Mouse (Mus musculus) Patski (cell line): ENCODE data around the gene Malrd1. TPM values are rescaled to one million over a fixed set of nuclear protein-coding genes. Genes with fewer than 3 reads are reported as not detected.

Experiments
- ATAC-seq: fragments of 100-300 bp; one replicate; pipeline ENCODE4 v1.8.0; 2021
- CTCF ChIA-PET: fragments of 350-600 bp; sonication (Branson Sonifier 250); formaldehyde crosslinking; loops from one replicate; lab custom pipeline; 2022; ENCODE audit warnings: inconsistent platforms; lab: Charles Lee
- POLR2A ChIA-PET: fragments of 350-600 bp; sonication (Branson Sonifier 250); formaldehyde crosslinking; loops from one replicate; lab custom pipeline; 2022; ENCODE audit warnings: antibody characterized with exemption, inconsistent platforms; lab: Charles Lee
- DNase-seq: peaks from one replicate; pipeline ENCODE4 v3.0.0-alpha.2; 2011; ENCODE audit warnings: low read depth, low spot score
- H3K27me3 ChIP-seq: fragments of 371-371 bp; one replicate; pipeline ENCODE4 v1.5.1; 2021
- CTCF ChIP-seq: fragments of 100-300 bp; IDR thresholded peaks from one replicate; pipeline ENCODE4 v1.5.1; 2021
- in situ Hi-C: fragments of 300-500 bp; cut with MboI; formaldehyde crosslinking; loops from 3 replicates; pipeline ENCODE4 v1.11.1; 2018; ENCODE audit warnings: low pct_unique_long_range_greater_than_20kb, mixed read lengths
- polyA plus RNA-seq: library from polyadenylated mRNA; unstranded; gene quantifications from one replicate; pipeline ENCODE4 v1.2.3, GENCODE M21; 2021

Gene Malrd1
- polyA plus RNA-seq, 1 experiment from 2014 or later, result 43.6 TPM

DNA sequence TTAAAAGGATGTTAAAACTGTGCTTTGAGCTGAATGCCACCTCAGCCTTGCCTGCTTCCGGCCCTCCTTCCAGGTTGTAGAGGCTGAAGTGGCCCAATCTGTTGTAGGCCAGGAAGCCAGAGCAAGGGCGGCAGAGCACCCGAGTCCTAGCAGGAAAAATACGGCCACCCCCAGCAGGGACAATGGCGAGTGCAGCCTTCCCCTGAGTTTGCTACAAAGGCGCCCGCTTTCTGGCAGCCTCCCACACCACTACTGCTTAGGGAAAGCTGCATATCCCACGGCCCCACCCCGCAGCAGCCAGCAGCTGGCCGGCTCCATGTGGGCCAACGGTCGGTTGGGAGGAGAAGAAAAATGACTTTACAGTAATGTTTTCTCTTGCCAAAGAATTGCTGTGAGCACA is 503.5 kb downstream of the Malrd1 start:
- ATAC-seq (no peak), DNase-seq (no peak)
- in situ Hi-C loops, result no loop called here
- H3K27me3 ChIP-seq, result no peaks in the 10 kb centered on the region
- CTCF ChIA-PET, result no interaction called here
- POLR2A ChIA-PET, result no interaction called here
- no peak for TF ChIP-seq CTCF

DNA sequence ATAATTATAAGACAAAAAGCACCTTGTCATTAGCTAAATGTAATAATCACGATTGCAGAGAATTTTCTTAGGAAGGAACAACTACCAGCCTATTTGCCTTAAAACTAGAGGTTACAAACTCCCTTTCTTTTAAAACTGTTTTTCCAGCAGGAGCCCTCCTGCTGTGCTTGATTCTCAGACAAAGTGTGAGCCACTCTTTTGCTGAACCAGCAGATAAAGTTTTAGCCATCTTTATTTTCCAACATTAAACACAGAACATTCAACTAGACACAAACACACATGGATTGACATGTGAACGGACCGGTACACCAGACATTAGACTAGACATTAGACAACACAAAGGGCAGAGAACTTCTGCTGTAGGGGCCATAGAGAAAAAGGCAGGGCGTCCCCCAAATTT is 505.3 kb downstream of the Malrd1 start:
- POLR2A ChIA-PET, result no interaction called here
- DNase-seq, result no peak
- CTCF ChIA-PET, result no interaction called here
- in situ Hi-C loops, result no loop called here
- TF ChIP-seq CTCF, result no peak
- no peaks in the 10 kb centered on the region for H3K27me3 ChIP-seq
- no peak for ATAC-seq

DNA sequence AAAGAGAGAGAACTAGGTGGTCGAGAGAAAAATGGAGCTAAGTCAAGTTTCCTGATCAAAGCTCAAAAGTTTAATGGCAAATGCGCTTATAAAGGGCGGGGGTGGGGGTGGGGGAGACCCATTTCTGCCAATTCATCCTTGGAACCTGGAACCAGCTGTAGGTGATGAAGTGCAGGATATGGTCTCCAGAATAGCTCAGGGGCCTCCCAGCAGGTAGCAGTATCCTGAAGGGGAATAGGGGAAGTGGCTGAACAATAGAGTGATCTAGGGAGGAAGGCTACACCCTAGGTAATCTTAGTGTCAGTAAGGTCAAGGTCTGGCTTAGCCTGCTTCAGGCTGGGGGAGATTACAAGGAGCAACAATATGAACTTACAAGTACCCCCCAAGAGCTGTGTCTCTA is 506.5 kb downstream of the Malrd1 start:
- DNase-seq (no peak), ATAC-seq (no peak)
- ChIA-PET CTCF (no interaction called here), POLR2A (interaction anchor here (0.7 kb wide), 1 partner anchor 15 kb away, joined by 4 read pairs; no protein-coding TSS in a partner anchor)
- H3K27me3 ChIP-seq, result no peaks in the 10 kb centered on the region
- no peak for TF ChIP-seq CTCF
- in situ Hi-C loops, result no loop called here

DNA sequence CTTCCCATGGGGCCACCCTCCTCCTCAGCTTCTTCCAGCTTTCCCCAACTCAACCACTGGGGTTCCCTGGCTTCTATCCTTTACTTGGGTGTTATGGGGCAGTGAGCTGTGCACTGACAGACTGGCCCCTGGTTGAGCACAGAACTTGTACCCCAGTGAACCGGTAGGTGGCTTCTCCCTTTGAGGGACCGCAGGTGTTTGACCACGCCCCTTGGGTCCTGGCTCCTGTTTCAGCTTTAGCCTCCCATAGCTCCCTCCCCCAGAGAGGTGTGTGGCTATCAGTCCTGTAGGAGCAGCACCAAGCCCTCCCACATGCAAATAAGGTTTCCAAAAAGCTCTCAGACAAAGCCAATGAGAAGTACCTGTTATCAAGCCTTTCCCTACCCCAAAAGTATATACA is 584.4 kb downstream of the Malrd1 start:
- CTCF ChIA-PET, result no interaction called here
- H3K27me3 ChIP-seq, result no peaks in the 10 kb centered on the region
- POLR2A ChIA-PET, result interaction anchor here (1.0 kb wide), 1 partner anchor 15 kb away, joined by 3 read pairs; no protein-coding TSS in a partner anchor
- in situ Hi-C loops, result no loop called here
- TF ChIP-seq CTCF, result no peak
- no peak for ATAC-seq
- DNase-seq, result no peak

DNA sequence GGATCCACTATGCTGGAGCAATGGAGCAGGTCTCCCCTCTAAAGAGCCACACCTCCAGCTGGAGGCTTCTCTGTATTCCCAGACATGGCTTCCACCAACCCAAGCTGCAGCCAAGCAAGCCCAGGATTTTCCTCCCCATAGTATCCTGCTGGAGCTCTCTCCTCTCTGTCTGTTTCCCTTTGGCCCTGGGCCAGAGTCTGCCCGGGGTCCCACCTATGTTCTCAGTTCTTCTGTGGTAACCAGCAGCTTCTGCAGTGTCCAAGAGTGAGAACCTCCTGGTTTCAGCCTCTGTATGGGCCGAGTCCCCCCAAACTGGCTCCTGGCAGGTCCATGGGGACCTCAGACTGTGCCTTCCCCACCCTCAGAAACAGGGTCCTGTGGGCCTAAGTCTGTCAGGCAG is 587.1 kb downstream of the Malrd1 start:
- TF ChIP-seq CTCF, result no peak
- ATAC-seq (no peak), DNase-seq (no peak)
- in situ Hi-C loops, result no loop called here
- ChIA-PET POLR2A (interaction anchor here (0.6 kb wide), 1 partner anchor 218 kb away, joined by 3 read pairs; no protein-coding TSS in a partner anchor), CTCF (no interaction called here)
- H3K27me3 ChIP-seq, result no peaks in the 10 kb centered on the region

DNA sequence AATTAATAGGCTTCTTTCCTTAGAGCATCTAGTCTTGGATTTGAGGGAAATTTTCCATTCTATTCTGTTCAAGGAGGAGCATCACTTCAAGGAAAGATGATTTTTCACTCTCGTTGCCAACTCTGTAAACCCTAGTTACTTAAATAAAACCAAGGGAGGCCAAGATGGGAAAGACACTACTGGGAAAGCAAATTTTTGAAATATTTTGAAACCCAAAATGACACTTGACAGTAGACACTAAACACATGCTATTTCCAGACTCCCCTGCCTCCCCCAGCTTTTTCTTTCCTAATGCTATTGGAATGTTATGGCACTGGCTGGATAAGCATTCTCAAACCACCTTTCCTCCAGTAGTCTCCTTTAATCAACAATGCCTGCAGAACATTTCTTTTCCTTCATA is 621.7 kb downstream of the Malrd1 start:
- no peak for TF ChIP-seq CTCF
- DNase-seq (peak; percentile 67), ATAC-seq (peak; percentile 95)
- ChIA-PET POLR2A (no interaction called here), CTCF (no interaction called here)
- in situ Hi-C loops, result no loop called here
- no peaks in the 10 kb centered on the region for H3K27me3 ChIP-seq

DNA sequence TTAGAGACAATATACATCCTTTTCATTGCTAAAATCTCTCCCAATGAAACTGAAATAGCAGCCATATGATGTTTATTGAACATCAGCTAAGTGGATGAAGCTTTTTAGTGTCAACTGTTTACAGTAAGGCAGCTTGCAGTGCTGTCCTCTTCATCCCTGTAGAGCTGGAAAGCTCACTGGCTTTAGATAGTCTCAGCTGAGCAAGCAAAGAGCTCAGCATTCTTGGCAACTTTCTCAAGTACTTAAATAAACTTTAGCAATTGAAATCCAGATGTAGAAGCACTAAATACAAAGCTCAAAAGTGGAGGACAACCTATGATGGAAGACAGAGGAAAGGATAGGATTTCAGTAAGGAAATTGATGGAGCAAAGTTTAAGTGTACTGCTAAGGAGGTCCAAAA is 626.3 kb downstream of the Malrd1 start:
- ChIA-PET POLR2A (no interaction called here), CTCF (interaction anchor here (0.7 to 1.7 kb wide), 2 partner anchors 8 to 89 kb away, joined by 3 to 5 read pairs; no protein-coding TSS in a partner anchor)
- no peak for DNase-seq
- no peak for TF ChIP-seq CTCF
- H3K27me3 ChIP-seq, result no peaks in the 10 kb centered on the region
- in situ Hi-C loops, result no loop called here
- no peak for ATAC-seq

DNA sequence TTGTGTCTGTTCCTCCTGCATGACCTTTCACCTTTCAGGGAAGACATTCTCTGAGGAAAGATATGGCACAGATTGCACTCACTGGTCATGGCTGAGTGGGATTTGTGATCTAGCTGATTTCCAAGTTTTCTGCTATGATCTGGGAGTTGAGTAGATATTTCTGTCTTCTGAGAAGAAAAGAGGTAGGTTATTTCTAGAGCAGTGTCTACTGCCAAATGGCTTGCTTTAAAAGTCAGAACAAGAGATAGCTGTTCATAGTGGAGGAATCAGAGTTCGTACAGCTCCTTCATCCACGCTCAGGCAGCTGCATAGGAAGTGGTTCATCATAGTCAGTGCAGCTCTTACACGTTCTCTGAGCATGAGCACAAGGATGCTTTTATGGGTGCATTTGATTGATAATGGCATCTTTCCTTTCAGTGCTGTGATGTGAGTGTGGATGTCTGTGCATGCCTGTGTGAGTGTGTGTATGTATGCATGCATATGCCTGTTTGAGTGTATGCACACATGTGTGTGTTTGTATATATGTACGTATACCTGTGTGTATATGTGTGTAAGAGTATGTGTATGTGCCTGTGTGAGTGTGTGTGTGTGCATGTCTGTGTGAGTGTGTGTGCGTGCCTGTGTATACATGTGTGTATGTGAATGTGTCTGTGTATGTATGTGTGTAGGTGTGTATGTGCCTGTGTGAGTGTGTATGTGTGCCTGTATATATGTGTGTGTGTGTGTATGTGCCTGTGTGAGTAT is 637.1 kb downstream of the Malrd1 start:
- ChIA-PET POLR2A (no interaction called here), CTCF (no interaction called here)
- H3K27me3 ChIP-seq, result no peaks in the 10 kb centered on the region
- no peak for ATAC-seq
- in situ Hi-C loops, result no loop called here
- TF ChIP-seq CTCF, result no peak
- DNase-seq, result no peak

DNA sequence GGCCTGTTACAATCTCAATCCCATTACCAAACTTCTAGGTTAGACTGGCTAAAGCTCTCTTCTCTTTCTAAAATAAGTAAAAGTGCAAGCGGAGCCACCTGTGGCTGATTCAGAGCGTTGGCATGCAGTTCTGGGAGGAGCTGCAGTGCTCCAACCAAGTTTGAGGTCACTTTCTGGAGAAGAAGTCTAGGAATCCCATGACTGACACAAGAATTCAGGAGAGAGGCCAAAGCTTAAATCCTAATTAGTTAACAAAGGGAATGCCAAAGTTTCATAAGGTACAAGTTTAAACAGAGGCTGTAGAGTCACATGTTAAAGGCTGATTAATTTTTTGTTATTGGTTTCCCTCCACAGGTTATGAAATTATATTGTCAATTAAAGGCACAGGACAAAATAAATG is 642.3 kb downstream of the Malrd1 start:
- peak; percentile 78 for ATAC-seq
- ChIA-PET POLR2A (no interaction called here), CTCF (no interaction called here)
- TF ChIP-seq CTCF, result no peak
- DNase-seq, result no peak
- no peaks in the 10 kb centered on the region for H3K27me3 ChIP-seq
- in situ Hi-C loops, result no loop called here

DNA sequence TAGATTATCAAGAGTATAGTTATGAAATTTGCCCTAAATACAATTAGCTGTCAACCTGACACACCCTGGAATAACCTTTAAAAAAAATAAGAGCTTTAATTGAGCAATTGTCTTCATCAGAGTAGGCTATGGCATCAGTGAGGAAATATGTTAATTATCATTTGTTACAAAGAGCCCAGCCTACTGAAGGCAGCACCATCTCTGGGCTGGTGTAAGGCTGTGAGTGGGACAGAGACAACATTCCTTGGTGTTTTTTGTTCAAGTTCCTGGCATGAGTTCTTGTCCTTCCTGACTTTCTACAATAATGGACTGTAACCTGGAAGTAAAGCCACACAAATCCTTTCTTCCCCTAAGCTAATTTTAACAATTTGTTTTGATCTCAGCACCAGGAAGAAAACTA is 645.8 kb downstream of the Malrd1 start:
- no peaks in the 10 kb centered on the region for H3K27me3 ChIP-seq
- ATAC-seq (no peak), DNase-seq (no peak)
- in situ Hi-C loops, result no loop called here
- ChIA-PET CTCF (no interaction called here), POLR2A (no interaction called here)
- TF ChIP-seq CTCF, result no peak

DNA sequence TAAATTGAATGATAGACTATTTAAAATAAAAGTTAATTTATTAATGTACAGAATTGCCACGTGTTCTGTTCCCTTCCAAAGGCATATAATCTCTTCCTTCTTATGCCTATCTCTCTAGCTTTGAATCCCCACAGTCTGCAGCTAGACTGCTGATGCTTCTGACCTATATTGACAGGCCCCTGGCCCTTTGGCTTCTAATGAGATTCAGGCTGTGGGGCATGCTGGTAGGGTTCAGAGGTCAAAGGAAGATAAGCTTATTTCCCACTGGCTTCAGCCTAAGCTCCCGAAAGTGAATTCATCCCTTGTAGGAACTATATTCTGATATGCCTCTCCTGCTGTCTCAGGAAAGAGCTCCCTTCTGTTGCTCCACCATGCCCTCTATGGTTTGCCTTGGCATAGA is 647.1 kb downstream of the Malrd1 start:
- in situ Hi-C loops, result no loop called here
- ChIA-PET CTCF (no interaction called here), POLR2A (no interaction called here)
- no peaks in the 10 kb centered on the region for H3K27me3 ChIP-seq
- no peak for ATAC-seq
- no peak for TF ChIP-seq CTCF
- no peak for DNase-seq
